Mouse (Mus musculus): ENCODE measurements around the gene Stx18. TPM values are rescaled to one million over a fixed set of nuclear protein-coding genes. Genes with fewer than 3 reads are reported as not detected.

Stx18 gene
- total RNA-seq (2021) = 10 to 100 TPM; 20.1 to 22.1 TPM

DNA sequence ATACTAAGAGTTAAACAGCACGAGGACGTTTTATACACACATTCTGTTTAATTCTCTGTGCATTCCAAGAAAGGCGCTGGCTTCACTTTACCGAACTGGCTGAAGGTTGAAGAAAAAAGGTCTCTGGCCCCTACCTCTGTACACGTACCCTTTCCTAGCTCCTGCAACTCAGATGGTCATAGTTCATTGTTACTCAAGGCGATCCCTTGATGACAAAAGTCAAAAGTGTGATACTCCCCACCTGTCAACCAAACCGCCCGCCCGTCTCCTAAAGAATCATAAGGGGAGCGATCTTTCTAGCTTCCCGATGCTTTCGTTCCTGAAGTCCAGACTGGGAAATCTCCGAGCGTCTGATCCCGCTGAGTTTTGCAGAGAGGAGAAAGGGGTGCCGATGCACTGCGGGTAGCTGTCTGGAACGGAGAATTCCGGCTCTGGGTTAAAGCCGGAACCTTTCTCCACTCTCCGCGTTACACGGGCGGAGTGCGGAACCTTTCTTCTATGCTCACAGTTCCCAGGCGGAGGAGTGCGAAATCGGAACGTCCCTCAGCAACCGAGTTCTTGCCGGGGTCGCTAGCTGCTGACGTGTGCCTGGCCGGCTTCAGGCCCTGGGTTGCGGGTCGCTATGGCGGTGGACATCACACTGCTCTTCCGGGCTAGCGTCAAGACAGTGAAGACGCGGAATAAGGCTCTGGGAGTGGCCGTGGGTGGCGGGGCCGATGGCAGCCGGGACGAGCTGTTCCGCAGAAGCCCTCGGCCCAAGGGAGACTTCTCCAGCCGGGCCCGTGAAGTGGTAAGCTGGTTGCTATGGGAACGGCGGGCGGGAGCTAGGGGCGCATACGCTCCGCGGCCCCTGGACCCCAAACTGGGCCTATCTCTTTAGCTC is at the start of gene Stx18:
Gene Stx18 (plus strand): TSS at position 33 of the 883 bp plus-strand sequence.
- peak; percentile 91 for DNase-seq

DNA sequence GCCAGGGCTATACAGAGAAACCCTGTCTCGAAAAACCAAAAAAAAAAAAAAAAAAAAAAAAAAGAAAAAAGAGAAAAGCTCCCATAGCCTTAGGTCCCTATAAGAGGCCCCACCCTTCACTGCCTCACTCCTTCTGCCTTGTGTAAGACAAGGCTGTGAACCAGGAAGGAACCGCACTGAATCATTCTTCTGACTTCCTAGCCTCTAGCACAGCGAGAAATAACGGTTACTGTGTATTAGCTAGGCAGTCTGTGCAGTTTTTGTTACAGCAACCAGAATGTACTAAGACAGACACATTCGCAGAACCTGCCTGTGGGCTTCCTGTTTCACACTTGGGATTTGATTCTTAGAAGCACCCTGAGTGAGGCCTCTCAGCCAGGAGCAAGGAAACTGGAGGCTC is 46.2 kb upstream of the Stx18 start:
- DNase-seq = no peak

DNA sequence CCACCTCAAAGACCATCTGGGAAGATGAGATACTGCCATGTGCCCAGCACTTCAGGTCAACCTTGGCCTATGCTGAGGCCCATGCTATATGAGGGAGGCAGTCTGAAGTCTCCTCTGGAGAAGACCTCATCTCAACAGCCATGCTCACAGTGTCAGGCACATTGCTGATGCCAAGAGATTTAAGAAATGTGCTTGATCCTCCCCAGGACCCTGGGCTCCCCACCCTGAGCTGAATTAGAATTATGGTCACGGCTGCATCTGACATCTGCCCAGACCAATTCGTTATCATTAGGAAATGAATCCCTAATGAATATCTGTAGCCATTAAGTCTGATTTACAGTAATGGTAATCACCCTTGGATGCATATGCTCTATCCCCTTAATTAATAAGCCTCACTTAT is 39.7 kb upstream of the Stx18 start:
- DNase-seq = no peak

DNA sequence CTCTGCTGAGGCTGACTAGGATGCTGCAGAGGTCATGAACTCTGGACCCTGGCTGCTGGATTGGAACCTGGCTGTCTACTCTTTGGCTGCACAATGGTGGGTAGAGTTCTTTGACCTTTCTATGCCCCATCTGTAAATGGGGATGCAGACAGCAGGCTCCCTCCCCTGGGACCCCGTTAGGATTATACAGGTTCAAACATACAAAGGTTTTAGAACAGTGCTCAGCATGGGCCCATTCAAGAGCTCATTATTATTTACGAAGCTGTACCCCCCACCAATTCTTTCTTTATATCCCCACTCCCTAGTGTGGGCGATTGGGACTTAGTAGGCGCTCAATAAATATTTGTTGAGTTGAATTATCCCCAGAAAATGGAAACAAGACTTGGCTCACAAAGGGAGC is 36.0 kb upstream of the Stx18 start:
- DNase-seq = no peak

DNA sequence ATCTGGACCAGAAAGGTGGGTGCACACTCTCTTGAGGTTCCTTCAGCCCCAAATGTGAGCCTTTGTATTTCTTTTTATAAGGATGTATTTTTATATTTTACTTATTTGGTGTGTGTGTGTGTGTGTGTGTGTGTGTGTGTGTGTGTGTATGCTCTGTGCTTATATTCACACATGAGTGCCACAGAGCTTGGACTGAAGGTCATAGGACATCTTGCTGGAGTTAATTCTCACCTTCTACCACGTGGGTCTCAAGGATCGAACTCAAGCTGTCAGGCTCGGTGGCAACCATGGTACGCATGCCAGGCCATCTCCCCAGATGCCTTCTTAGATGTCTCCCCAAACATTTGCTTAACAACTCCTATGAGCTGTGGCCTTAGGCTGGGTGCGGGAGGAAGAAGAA is 33.8 kb upstream of the Stx18 start:
- no peak for DNase-seq

DNA sequence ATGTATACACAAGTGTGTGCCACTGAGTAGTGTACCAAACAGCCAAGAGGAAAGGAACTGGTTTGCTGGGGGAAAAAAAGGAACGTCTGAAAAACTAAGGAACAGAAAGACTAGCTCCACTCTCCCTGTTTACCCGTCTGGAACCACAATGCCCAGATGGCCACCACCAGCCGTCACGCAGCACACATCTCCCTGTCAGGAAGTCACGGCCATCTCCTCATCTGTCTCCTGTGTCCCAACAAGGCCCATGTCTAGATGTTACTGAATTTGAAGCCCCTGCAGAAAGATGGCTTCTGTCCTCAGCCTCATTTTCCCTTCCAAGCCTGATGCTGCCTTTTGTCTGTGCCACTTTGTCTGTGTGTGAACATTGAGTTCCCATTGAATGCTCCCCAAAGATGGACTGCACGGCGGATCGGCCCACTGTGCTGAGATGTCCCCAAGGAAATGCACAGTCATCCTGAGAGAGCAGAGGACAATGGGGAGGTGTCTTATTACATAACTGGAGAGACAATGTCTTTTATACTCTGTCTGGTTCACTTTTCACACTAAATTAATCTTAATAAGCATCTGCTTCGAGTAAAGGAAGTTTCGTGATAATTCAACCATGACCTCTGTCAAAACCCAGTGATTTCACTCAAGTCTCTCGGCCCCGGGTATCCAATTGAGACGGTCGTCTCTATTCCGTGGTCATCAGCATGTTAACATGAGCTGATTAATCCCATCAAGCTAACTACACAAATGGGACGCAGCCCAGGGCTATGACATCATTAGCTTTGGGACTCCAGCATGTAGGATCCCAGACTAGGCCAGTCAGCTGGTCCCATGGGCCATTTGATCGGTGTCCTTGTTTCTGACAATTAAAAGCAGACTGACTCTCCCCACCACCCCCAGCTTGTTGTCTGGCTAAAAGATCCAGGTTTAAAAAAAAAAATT is 31.9 kb upstream of the Stx18 start:
- no peak for DNase-seq

DNA sequence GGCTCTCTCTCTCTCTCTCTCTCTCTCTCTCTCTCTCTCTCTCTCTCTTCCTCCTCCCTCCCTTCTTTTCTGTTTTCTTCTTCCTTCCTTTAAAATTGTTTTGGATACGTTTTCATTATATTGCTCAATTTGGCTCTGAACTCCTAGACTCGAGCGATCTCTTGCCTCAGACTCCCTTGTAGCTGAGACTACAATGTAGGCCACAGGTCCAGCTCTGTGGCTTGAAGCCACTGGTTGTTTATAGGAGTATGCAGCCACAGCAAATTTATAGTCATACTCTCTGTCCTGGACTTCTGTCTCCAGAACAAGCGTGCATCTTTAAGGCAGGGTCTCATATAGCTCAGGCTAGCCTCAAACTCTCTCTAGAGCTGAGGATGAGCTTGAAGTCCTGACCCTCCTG is 29.5 kb upstream of the Stx18 start:
- no peak for DNase-seq

DNA sequence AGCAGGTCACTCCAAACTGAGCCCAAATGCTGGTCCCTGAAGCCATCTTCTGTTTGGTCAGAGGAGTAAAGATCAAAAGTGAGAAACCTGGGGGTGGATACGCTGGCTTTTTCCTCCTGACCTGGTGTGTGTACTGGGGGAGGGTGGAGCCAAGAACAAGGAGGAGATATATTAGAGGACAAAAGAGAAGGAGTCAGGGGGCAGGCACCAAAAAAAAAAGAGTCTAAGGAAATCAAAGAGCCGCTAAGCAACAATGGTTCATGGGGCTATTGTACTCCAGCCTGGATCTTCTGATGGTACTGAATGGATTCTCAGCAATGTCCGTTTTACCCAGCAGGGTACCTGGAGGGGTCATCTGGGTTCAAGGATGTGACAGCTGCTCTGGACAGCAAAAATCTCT is 23.6 kb upstream of the Stx18 start:
- DNase-seq = no peak

DNA sequence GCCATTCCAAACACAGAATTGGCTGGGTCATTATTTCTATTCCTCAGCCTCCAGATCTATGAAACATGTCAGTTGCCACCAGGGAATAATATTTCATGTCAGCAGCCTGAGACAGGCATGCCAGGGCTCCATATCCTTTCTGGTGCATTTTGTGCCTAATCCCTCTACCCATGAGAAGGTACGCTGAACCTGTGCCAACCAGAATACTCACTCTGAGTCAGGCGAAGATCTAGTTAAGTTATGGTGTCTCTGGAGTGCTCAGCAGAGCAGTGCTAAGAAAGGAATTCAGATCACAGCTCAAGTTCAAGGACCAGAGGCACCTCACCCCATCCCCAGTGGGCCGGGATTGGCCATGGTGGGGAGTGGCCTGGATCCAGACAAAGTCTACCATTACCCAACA is 21.6 kb upstream of the Stx18 start:
- no peak for DNase-seq

DNA sequence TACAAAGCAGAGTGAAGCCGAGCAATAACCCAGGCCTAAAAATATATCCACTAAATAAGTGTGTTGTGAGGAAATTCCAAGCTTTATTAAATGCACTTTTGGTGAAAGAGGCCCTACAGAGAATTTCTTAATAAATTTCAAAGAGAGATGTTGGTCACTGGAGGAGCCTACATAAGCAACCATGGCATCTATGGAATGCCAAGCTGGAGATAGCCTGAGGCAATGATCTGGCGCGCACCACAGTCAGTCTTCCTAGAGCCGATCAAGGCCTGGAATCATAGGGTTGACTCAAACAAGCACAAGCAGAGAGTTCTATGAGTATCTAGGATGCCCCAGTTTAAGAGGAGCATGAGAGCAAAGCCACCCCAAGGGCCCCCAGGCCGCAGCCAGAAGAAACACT is 10.9 kb upstream of the Stx18 start:
- DNase-seq = no peak

DNA sequence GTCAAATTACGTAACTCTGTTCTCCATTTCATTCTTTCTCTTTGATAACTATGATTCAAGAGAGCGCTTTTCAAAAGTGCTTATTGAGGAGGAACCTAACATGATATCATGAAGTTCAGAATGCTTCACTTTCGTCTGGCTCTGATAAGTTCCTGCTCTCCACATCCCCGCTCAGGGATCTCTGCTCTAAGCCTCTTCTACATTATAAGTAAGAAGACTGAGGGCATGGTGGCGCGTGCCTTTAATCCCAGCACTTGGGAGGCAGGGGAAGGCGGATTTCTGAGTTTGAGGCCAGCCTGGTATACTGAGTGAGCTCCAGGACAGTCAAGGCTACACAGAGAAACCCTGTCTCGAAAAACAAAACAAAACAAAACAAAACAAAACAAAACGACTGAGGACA is 268 bp upstream of the Stx18 start:
- DNase-seq = no peak

DNA sequence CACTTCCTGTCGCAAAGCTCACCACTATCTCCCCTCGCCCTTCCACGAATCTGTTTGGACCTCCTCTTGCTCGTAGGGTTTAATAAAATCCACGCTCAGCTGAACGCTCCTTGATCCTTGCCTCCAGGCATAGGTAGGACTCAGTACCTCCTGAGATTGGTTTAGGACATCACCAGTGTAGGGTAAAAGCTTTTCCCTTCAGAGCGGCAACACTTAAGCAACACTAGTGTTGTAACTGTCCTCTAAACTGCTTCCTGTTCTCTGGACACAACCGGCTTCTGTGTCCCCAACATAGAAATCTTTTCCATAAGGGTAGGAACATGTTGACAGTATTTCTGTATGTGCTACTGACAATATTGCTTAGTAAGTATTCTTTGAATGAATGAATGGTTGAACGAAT is 1.3 kb downstream of the Stx18 start:
- no peak for DNase-seq

DNA sequence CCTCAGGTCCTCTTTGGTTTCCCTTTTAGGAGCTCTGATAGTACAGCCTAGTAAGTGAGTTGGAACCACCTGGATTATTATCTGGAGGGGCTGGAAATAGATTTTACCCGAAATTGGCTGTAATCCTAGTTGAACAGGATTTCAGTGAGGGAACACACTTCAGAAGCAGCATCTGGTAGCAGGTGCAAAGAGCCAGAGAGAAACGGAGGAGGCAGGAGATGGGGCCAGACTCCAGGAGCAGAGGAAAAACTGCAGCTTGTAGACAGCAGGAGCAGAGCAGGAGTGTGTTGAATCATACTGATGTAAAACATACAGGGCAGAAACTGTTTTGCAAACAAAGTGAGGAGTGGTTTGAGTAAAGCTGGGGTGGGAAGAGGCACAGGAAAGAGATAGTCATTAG is 6.4 kb downstream of the Stx18 start:
- no peak for DNase-seq

DNA sequence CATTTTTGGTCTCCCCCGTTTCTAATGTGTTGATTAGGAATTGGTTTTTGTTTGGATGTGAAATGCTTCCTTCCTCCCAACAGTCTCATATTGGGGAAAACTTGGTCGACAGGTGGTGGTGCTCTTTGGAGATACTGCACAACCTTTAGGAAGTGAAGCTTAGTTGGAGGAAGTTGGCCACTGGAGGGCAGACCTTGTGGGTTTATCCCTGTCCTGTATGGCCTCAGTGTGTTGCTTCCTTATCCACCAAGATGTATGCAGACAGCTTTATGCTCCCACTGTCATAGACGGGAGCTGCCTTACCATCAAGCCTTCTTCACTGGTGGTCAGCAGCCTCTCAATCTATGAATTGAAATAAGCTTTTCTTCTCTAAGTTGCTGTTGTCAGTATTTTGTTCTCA is 9.6 kb downstream of the Stx18 start:
- no peak for DNase-seq

DNA sequence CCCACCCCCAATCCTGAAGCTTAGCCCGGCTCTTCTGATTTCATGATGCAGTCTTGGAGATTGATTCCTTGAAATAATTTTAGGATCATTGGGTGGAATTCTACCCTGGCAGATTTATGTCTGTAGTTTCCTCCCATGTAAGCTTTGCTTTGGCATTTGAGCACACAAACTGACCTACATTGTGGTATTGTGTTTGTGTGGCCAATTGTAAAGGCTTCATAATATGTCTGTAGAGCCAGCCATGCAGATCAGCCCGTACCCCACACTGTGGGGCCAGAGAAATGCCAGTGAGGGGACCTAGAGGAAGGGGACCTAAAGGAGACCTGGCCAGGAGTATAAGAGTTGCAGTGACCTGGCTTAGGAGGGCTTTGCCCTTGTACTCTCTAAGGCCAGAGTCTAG is 22.5 kb downstream of the Stx18 start:
- no peak for DNase-seq

DNA sequence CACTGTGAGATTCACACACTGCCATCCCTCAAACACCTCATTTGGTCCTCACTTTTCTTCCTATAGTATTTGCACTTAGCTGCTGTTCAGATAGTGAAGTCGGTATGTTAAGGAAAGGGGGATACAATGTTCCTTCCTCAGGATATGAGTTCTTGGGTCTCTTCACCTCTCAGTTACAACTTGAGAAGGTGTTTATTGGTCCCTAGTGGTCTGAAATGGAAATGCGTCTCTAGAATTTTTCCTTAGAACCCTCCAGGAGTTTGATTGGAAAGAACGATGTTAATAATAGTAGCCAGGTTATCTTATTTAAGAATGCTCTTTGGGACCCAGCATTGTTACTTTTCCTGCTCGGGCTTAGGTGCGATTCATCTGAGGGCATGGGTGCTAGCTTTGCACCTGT is 24.2 kb downstream of the Stx18 start:
- DNase-seq = no peak

DNA sequence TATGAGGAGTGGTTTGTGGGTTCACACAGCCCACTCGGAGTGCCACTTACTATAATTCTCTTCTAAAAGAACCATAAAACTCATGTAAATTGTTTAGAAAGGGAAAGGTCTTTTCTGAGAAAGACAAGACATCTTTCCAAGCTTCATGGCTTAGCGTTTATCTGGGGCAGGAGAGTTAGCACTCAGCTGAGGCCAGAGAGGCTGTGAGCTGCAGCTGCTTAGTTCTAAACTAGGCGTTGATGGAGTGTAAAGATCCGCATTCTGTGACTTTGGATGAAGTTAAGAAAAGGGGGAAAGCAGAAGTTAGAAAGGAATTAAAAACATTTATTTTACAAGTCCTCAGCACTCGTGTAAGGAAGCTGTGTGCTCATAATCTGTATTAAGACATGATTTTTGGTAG is 24.8 kb downstream of the Stx18 start:
- DNase-seq = no peak

DNA sequence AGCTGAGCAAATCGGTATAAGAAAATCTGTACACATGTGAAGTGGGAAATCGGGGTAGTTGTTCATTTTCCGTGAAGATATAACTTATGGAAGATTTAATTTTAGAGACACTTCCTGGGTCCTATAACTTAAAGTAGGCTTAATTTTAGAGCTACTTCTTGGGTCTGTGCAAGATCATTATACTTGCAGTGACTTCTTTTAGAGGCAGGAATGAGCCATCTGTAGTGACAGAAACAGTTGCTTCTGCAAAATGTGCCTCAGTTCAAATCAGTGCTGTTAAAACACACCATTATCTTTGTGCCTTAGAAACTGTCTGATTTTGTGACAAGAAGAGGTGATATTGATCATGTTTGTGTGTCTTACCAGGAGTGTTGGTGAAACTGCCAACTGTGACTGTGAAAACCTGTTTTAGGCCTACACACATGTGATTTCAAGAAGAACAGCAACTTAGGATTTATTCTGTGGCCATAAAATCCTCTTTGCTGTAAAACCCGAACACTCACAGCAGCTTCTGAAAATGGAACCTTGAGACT is 25.6 kb downstream of the Stx18 start:
- DNase-seq = no peak

DNA sequence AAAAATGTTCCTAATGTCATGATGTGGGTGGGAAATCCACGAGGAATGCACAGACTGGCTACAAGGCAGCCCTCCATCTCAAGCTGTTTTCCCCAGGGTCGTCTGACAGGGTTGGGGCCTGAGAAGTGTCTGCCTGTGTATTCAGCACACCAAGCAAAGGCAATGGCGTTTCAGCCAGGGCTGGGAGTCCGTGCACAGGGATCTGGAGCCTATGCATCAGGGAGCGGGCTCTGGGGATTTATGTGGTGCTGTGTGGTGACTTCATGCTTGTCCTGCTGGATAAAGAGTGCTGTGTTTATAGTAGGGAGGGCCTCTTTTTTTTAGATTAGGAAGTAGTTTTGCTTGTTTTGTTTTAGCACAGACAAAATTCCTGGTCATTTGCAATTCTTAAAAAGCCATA is 26.2 kb downstream of the Stx18 start:
- peak; percentile 41 for DNase-seq

DNA sequence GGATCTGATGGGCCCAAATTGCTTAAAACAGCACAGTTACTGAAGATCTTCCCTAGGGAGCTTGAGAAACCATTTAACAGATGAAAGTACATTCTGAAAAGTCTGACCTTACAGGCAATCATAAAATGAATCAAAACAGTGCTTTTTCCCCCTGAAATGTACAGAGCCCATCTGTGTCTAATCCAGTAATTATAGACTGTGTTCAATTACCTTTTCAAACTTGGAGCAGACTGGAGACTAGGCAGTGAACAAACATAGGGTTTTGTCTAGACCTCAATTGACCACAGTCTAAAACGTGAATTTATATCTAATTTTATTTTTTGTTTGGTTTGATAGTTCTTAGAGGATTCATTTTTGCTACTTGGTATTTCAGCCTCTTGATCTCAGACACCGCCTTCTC is 26.9 kb downstream of the Stx18 start:
- DNase-seq = no peak

DNA sequence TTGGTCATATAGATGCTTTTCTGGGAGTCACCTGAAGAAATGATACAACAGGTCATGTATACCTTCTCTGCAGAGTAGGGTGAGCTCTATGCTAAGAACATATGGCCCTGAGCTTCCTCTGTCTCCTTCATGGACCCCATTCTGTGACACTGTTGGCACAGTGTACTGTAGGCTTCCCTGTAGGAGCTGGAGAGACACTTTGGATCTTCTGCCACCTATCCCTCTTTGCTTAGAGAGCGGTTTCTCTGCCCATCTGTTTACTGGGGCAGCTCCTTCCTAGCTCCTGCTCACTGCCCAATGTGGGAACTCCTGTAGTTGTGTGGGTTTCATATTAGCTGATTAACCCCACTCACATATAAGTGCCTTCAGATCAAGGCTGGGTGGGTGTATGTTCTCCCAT is 28.1 kb downstream of the Stx18 start:
- no peak for DNase-seq

DNA sequence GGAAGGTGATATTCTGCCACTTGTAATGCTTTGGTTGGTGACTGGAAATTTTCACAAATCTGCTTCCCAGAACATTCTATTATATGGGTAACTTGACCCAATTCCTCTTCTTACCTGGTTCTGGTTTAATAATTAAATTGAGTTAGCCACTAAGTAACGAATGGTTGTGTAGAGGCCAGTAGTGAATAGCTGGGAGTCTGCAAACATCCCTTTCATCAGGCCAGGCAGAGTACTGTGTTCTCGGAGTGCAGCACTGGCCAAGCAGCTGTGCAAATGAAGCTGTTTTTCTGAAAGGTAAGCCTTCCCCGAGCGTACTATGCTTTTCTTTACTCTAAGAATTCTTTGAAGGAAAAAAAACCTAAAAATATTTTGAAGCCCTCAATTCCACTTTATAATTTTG is 37.8 kb downstream of the Stx18 start:
- no peak for DNase-seq

DNA sequence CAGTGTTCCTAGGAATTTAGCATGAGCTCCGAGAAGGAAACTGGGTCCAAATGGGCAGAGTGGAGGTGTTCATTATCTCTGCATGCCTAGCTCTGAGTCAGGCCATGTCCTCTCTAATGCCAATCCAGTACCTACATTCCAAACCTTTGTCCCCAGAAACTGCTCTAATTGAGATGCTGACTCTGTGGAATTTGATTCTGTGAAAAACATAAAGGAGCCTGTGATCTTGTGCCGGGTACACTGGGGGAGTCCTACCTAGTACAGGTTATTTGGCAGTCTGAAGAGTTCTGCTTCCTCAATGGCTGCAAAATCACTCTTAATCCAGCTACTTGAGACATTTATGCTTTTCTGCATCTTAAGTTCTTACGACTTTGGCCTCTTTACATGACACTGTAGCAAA is 40.0 kb downstream of the Stx18 start:
- DNase-seq = no peak

Measured in heart, postnatal 4 days (tissue).